Mouse (Mus musculus) erythroblast, adult 5-6 weeks (primary cell): Measurements from ENCODE around the gene Gm42715. TPM values are rescaled to one million over a fixed set of nuclear protein-coding genes. Genes with fewer than 3 reads are reported as not detected.
A peak's percentile ranks its signal among the peaks of the same experiment; 100 is the strongest.

Experiments
- ATAC-seq: replicated peaks from 2 replicates; pipeline ENCODE4 v1.8.0; 2016; ENCODE audit warnings: moderate number of reproducible peaks, mild to moderate bottlenecking, moderate TSS enrichment, inconsistent platforms; ENCODE audit not compliant: poor library complexity, low FRiP score, severe bottlenecking
- total RNA-seq, 2 experiments: library from RNA; stranded (forward) in 1 of 2; stranded (reverse) in 1 of 2; fragments of 150-400 nt in 1 of 2; fragments of 200-764, 138-1000 nt in 1 of 2; gene quantifications; 2 replicates each; pipeline versions ENCODE4 v1.2.3 to v1.2.4; 2015 to 2017; ENCODE audit warnings: low replicate concordance in 2 of 2

The Gm42715 gene
- total RNA-seq, 2 experiments from 2014 or later = 17.4 to 27.9 TPM

- peak; percentile 17 for ATAC-seq
Observed at GRCm38 (mm10) chr7:127573503-127574008, 54.2 kb downstream of the Gm42715 start.

- no peak for ATAC-seq
Observed at GRCm38 (mm10) chr7:127574115-127574514, 54.7 kb downstream of the Gm42715 start.

DNA sequence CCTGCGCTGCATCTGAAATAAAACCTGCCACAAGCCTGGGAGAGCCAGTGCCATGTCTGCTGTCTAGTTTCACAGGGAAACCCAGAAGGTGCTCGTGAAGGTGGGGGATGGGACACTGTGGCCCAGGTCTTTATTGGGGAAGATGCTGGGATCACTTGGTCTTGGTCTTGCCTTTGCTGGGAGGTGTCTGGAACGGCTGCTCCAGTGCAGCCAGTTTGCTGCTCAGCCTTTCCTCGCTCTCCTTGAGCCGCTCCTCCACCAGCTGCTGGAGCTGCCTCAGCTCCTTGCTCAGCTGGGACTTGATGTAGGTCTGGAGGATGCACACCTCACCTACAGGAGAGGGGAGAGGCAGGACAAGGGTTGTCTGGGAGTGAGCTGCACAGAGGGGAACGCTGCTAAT lies 63.9 kb downstream of the Gm42715 start:
- ATAC-seq = no peak

DNA sequence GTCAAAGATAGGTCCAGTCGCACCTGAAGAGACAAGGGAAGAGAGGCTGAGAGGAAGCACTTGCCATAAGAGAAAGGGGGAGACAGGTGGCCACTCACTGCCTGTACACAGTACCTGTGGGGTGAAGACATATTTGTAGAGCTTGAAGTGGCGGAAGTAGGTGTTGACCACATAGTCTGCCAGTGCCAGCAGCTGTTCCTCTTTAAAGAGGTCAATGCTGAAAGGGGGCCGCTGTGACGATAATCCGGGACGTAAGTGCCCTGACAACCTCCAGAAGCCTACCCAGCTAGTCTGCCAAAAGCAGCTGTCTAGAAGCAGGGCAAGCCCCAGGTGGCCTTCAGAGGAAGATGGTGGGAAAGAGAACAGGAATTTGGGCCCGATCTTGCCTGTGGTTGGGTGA lies 65.6 kb downstream of the Gm42715 start:
- no peak for ATAC-seq

- ATAC-seq = peak; percentile 67
Observed at GRCm38 (mm10) chr7:127586149-127586548, 66.8 kb downstream of the Gm42715 start.

- no peak for ATAC-seq
Observed at GRCm38 (mm10) chr7:127587196-127587595, 67.8 kb downstream of the Gm42715 start.

DNA sequence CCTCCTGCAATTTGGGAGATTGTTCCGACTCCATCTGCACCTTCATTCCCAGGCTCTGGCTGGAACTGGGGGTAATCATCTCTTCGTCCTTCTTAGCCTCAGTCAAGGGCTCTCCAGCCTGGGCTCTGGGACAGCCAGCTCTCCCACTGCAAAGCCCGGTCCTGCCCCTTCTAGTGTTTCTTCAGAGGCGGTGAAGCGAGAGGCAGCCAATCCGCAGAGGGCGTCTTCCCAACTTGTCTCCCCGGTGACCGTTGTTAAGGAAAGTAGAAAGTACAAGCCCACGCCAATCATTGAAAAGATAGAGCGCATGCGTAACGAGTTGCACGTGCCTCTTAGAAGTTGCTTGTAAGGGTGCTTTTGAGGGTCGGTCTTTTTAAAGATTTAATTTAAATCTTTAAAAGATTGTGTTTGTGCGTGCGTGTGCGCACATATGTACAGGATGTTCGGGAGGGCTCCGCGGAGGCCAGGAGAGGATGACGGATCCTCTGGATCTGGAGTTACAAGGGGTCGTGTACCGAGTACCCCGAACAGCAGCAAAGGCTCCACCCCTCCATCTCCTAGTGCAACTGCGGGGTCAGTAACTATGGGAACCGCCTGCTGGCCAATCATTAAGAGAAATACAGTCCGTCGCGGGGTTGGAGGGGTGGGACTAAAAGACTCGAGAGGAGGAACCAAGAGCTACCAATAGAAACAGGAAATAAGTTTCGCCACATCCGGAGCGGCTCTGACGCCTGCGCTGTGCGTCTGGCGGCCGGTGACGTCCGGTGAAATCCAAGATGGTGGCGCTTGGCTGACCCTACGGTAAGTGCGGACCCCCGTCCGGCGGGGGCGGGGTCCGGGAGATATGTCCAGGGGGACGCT lies 68.9 kb downstream of the Gm42715 start, which contains the start of the genes Ccdc189 and Rnf40:
Gene Ccdc189, minus strand, starts transcription at position 585 of the 861 bp plus-strand sequence.
Gene Rnf40, plus strand, starts transcription at position 757 of the 861 bp plus-strand sequence.
- ATAC-seq = peak; percentile 85

- no peak for ATAC-seq
Observed at GRCm38 (mm10) chr7:127588901-127589300, 69.5 kb downstream of the Gm42715 start.

- ATAC-seq = no peak
Observed at GRCm38 (mm10) chr7:127589637-127590036, 70.3 kb downstream of the Gm42715 start.

DNA sequence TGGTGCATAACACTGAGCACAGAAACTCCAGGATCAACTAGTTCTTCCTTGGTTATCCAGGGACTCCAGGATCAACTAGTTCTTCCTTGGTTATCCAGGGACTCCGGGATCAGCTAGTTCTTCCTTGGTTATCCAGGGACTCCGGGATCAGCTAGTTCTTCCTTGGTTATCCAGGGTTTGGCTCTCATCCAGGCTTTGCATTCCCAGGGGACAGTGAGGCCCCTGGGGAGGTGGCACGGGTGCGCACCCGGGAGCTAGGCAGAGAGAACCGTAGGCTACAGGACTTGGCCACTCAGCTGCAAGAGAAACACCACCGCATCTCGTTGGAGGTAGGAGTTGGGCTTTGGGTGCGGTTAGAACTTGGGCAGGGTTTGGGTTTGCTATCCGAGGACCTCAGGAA lies 71.7 kb downstream of the Gm42715 start:
- ATAC-seq = no peak

DNA sequence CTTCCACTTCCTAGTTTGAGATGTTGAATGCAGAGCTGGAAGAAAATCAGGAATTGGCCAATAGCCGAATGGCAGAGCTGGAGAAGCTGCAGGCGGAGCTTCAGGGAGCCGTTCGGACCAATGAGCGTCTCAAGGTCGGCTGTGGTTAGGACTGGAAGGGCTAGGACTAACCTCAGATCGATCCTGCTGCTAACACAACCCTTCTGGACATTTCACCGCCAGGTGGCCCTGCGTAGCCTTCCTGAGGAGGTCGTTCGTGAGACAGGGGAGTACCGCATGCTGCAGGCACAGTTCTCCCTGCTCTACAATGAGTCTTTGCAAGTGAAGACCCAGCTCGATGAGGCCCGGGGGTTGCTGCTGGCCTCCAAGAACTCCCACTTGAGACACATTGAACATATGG lies 73.2 kb downstream of the Gm42715 start:
- ATAC-seq = no peak

- ATAC-seq = no peak
Observed at GRCm38 (mm10) chr7:127596747-127597146, 77.4 kb downstream of the Gm42715 start.

DNA sequence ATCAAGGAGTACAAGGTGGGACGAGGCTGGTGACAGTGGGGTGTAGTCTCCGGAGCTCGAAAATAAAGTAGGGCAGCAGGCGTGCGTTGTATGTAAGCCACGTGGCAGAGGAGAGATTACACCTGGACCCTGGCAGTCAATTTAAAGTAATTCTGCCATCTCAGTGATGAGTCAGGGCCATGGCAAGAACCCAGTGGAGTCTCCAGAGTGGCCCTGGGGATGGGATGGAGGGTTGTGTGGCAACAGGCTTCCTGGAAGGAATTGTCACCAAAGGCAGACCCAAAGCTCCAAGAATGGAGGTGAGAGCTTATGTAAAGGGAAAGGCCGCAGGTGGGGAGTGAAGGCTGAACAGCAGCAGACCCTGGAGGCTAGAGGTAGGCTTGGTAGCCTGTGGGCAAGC lies 81.2 kb downstream of the Gm42715 start:
- no peak for ATAC-seq

- peak; percentile 52 for ATAC-seq
Observed at GRCm38 (mm10) chr7:127601735-127602134, 82.4 kb downstream of the Gm42715 start.

- ATAC-seq = no peak
Observed at GRCm38 (mm10) chr7:127602903-127603302, 83.5 kb downstream of the Gm42715 start.

GRCm38 (mm10) chr7:127604256-127604655 lies 84.9 kb downstream of the Gm42715 start:
- ATAC-seq = no peak

DNA sequence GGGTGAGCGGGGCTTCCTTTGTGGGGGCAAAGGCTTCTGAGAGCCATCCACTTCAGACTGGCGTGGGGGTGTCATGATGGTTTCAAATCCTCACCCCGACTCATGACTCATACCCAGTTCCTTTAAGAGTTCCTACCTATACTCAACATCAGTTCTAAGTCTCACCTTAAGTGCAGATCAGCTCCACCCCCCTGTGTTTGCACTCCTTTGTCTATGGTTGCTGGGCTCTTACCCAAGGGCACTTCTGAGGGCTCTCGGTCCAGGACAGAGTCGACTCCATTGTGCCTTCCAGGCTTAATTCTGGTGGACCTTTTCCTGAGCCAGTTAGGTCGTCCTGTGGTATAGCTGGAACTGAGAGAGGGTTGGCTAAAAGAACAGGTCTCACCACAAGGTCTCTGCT lies 87.8 kb downstream of the Gm42715 start:
- ATAC-seq = no peak

DNA sequence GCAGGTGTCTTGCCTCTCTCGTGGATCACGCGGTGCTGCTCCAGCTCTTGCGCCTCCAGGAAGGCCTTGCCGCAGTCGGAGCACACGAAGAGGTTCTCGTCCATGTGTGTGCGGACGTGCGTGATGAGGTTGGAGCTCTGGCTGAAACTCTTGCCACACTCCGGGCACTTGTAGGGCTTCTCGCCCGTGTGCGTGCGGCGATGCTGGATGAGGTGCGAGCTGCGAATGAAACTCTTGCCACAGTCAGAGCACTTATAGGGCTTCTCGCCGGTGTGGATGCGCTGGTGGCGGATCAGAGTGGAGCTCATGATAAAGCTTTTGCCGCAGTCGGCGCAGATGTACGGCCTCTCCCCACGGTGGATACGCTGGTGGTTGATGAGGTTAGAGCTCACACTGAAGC lies 91.6 kb downstream of the Gm42715 start:
- ATAC-seq = no peak

- no peak for ATAC-seq
Observed at GRCm38 (mm10) chr7:127611561-127611960, 92.2 kb downstream of the Gm42715 start.

DNA sequence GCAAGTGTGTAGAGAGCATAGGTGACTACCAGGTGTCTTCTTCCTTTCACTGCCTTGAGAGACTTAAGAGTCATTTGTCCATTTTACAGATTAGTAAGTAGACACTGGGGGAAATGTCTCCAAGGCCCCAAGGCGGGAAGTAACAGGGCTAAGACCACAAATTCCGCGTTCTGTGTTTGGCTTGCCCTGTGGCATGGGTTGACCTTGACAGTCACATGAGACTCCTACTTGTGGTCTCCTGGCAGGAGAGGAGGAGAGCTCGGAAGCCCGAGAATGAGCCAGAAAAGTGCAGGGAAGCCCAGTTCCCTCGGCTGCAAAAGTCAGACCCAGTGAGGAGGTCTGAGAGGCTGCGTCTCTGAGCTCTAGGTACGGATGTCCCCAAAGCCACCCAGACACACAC lies 94.1 kb downstream of the Gm42715 start:
- no peak for ATAC-seq

- no peak for ATAC-seq
Observed at GRCm38 (mm10) chr7:127614091-127614490, 94.7 kb downstream of the Gm42715 start.
